Mouse (Mus musculus) spleen, postnatal 10 days (tissue): ENCODE measurements at regions not wholly inside any gene's neighbourhood (a gene's known extent, or its start where the extent isn't known, plus 50 kb on each side); places are given as distances from the start of the nearest gene placed in this dataset.
A peak's percentile ranks its signal among the peaks of the same experiment; 100 is the strongest.
"Not testable (repeated sequence)": the region's sequence is repeated elsewhere in the genome, so short reads cannot be mapped to it uniquely, and the experiment has no call there.

Experiments used
- DNase-seq, 2 experiments: peaks; one replicate each; pipeline ENCODE4 v3.0.0; 2021 to 2022; ENCODE audit warnings: low spot score in 2 of 2

GRCm38 (mm10) chr4:55279351-55279750 is 70.5 kb upstream of the Rad23b start:
- DNase-seq = not testable (repeated sequence)

- peak in 1 of 2 experiments; percentile 61 for DNase-seq
These were observed 69.1 kb upstream of the Rad23b start for GRCm38 (mm10) chr4:55280706-55281105.

- DNase-seq = no peak
These were observed 68.3 kb upstream of the Rad23b start for GRCm38 (mm10) chr4:55281486-55282096.

- DNase-seq = no peak
These were observed 67.4 kb upstream of the Rad23b start for GRCm38 (mm10) chr4:55282474-55282873.

- DNase-seq = no peak
These were observed 65.1 kb upstream of the Rad23b start for GRCm38 (mm10) chr4:55284722-55285225.

GRCm38 (mm10) chr4:55285641-55286040 is 64.2 kb upstream of the Rad23b start:
- no peak for DNase-seq

- no peak for DNase-seq
These were observed 61.4 kb upstream of the Rad23b start for GRCm38 (mm10) chr4:55288456-55288855.

- DNase-seq = peak in 1 of 2 experiments; percentile 61
These were observed 57.6 kb upstream of the Rad23b start for GRCm38 (mm10) chr4:55292277-55292676.

- DNase-seq = no peak
These were observed 57.1 kb upstream of the Rad23b start for GRCm38 (mm10) chr4:55292701-55293100.

GRCm38 (mm10) chr4:55293347-55294079 is 56.3 kb upstream of the Rad23b start:
- DNase-seq = no peak

GRCm38 (mm10) chr4:55294255-55294687 is 55.6 kb upstream of the Rad23b start:
- no peak for DNase-seq

- no peak for DNase-seq
These were observed 52.0 kb upstream of the Rad23b start for GRCm38 (mm10) chr4:55297841-55298240.
